In genomic region chr2:118301041-118301545, GRCm38 (mm10) we compare ENCODE assay signal across 25 mouse cellular contexts. TPM values are rescaled to one million over a fixed set of nuclear protein-coding genes. Genes with fewer than 3 reads are reported as not detected.
DNase-seq lines count a peak whose midpoint lies in the region; ATAC-seq and TF ChIP-seq lines count a peak whose summit lies in the region.
"Had no signal": no experiment of that assay in that cellular context is flagged by ENCODE, and none has a peak within 500 bp of the region (broad histone marks: within the 10 kb centered on the region; RNA-seq: fewer than 3 reads in every experiment).

No protein-coding gene starts in this region.

- no peak for TF ChIP-seq CTCF in hindbrain, postnatal 0 days (IDR thresholded peaks at IDR 0.05; ENCODE audit: low read depth)
- TF ChIP-seq CTCF in kidney, adult 2 months (conservative IDR thresholded peaks at IDR 0.05; ENCODE audit: insufficient read depth, insufficient read length, low read depth, low read length) = no peak

- 0 out of 2 replicates have a peak, but pooled peaks have one; percentile 27 for ATAC-seq in hindbrain, postnatal 0 days
- ATAC-seq in hindbrain, embryonic 16.5 days = no peak
- 0 out of 2 replicates have a peak, but pooled peaks have one; percentile 24 for ATAC-seq in kidney, embryonic 14.5 days (ENCODE audit: low FRiP score, low TSS enrichment)
- ATAC-seq in inflammation-experienced regulatory T-cells, adult 6 months = no peak
- ATAC-seq: activated CD4-positive, CD25-positive, alpha-beta regulatory T cell, adult 4 months; CD4-positive, CD25-positive, alpha-beta regulatory T cell, adult 4 months; forebrain, embryonic 13.5 days; forebrain, embryonic 15.5 days; Patski had no signal

- no peaks in the 10 kb centered on the region for H3K9me3 ChIP-seq in hindbrain, postnatal 0 days (ENCODE audit: low read length)
- no peaks in the 10 kb centered on the region for H3K9me3 ChIP-seq in hindbrain, embryonic 16.5 days (ENCODE audit: control insufficient read depth, low read length)
- no peaks in the 10 kb centered on the region for H3K9me3 ChIP-seq in kidney, embryonic 14.5 days (ENCODE audit: control insufficient read depth, low read length)
- H3K9me3 ChIP-seq: embryonic facial prominence, embryonic 10.5 days; embryonic facial prominence, embryonic 12.5 days; forebrain, embryonic 13.5 days; forebrain, embryonic 15.5 days; G1E had no signal

- H3K4me2 ChIP-seq in hindbrain, postnatal 0 days (ENCODE audit: low read depth, low read length) = no peak overlapping the region
- no peak overlapping the region for H3K4me2 ChIP-seq in hindbrain, embryonic 16.5 days (ENCODE audit: low read length)
- no peak overlapping the region for H3K4me2 ChIP-seq in kidney, embryonic 14.5 days (replicated peaks; ENCODE audit: low read depth, low read length)
- H3K4me2 ChIP-seq: embryonic facial prominence, embryonic 12.5 days; forebrain, embryonic 13.5 days; forebrain, embryonic 15.5 days had no signal

- H3K27ac ChIP-seq in hindbrain, postnatal 0 days = no peak overlapping the region
- H3K27ac ChIP-seq in hindbrain, embryonic 16.5 days (ENCODE audit: low read depth, low read length) = no peak overlapping the region
- no peak overlapping the region for H3K27ac ChIP-seq in kidney, embryonic 14.5 days (ENCODE audit: low read depth, low read length)
- no peak overlapping the region for H3K27ac ChIP-seq in kidney, adult 2 months (ENCODE audit: insufficient read depth, low read depth, low read length)
- H3K27ac ChIP-seq: embryonic facial prominence, embryonic 10.5 days; embryonic facial prominence, embryonic 12.5 days; forebrain, embryonic 13.5 days; forebrain, embryonic 15.5 days had no signal

- no peak for DNase-seq in hindbrain, postnatal 0 days (ENCODE audit: low spot score)
- DNase-seq in kidney, adult 2 months = no peak
- DNase-seq in A20 (ENCODE audit: low read depth, low spot score) = peak; percentile 85
- peak; percentile 63 for DNase-seq in splenic B cell, adult 2 months (ENCODE audit: low read depth, low spot score)
- DNase-seq: adrenal gland, adult 8-10 months; adrenal gland, postnatal 14 days; adrenal gland, postnatal 36 days; B cell, adult 2 months; cerebellum, adult 11-12 months; cerebellum, adult 2 months; cerebellum, adult 9-10 months; cerebellum, postnatal 10 days; cerebellum, postnatal 25 days had no signal

- no peaks in the 10 kb centered on the region for H3K4me1 ChIP-seq in hindbrain, postnatal 0 days (ENCODE audit: insufficient read depth, low read length)
- H3K4me1 ChIP-seq in hindbrain, embryonic 16.5 days (ENCODE audit: control insufficient read depth, insufficient read depth, low read depth, low read length) = no peaks in the 10 kb centered on the region
- H3K4me1 ChIP-seq in kidney, embryonic 14.5 days (ENCODE audit: control insufficient read depth, insufficient read depth, low read length) = no peaks in the 10 kb centered on the region
- H3K4me1 ChIP-seq in kidney, adult 2 months (ENCODE audit: control insufficient read depth, insufficient read depth, low read length) = no peaks in the 10 kb centered on the region
- H3K4me1 ChIP-seq: embryonic facial prominence, embryonic 10.5 days; embryonic facial prominence, embryonic 12.5 days; forebrain, embryonic 13.5 days; forebrain, embryonic 15.5 days had no signal

- no peak overlapping the region for H3K4me3 ChIP-seq in hindbrain, postnatal 0 days (ENCODE audit: low read length)
- H3K4me3 ChIP-seq in hindbrain, embryonic 16.5 days (ENCODE audit: low read length) = no peak overlapping the region
- no peak overlapping the region for H3K4me3 ChIP-seq in kidney, embryonic 14.5 days (ENCODE audit: low read length)
- H3K4me3 ChIP-seq in kidney, adult 2 months (ENCODE audit: insufficient read depth, low read depth, low read length) = no peak overlapping the region
- H3K4me3 ChIP-seq: embryonic facial prominence, embryonic 10.5 days; embryonic facial prominence, embryonic 12.5 days; forebrain, embryonic 13.5 days; forebrain, embryonic 15.5 days had no signal

- TF ChIP-seq POLR2A in kidney, adult 2 months (IDR thresholded peaks at IDR 0.05; ENCODE audit: low read depth, low read length) = no peak

- H3K9ac ChIP-seq in hindbrain, postnatal 0 days (replicated peaks; ENCODE audit: low read length) = no peak overlapping the region
- H3K9ac ChIP-seq in hindbrain, embryonic 16.5 days (ENCODE audit: low read depth, low read length) = no peak overlapping the region
- no peak overlapping the region for H3K9ac ChIP-seq in kidney, embryonic 14.5 days (ENCODE audit: low read depth, low read length)
- H3K9ac ChIP-seq: embryonic facial prominence, embryonic 12.5 days; forebrain, embryonic 13.5 days; forebrain, embryonic 15.5 days had no signal

- H3K27me3 ChIP-seq in hindbrain, postnatal 0 days (ENCODE audit: insufficient read depth, low read length) = no peaks in the 10 kb centered on the region
- no peaks in the 10 kb centered on the region for H3K27me3 ChIP-seq in hindbrain, embryonic 16.5 days (replicated peaks; ENCODE audit: control insufficient read depth, insufficient read depth, low read length)
- H3K27me3 ChIP-seq in kidney, embryonic 14.5 days (ENCODE audit: control insufficient read depth, insufficient read depth, low read length) = no peaks in the 10 kb centered on the region
- H3K27me3 ChIP-seq in kidney, adult 2 months (replicated peaks; ENCODE audit: control insufficient read depth, insufficient read depth, low read length) = no peaks in the 10 kb centered on the region
- H3K27me3 ChIP-seq in splenic B cell, adult 2 months (ENCODE audit: control insufficient read depth, insufficient read depth, low read length, poor library complexity, severe bottlenecking) = no peaks in the 10 kb centered on the region
- H3K27me3 ChIP-seq: CH12.LX; embryonic facial prominence, embryonic 12.5 days; forebrain, embryonic 13.5 days; forebrain, embryonic 15.5 days; Patski had no signal

- WGBS in hindbrain, postnatal 0 days = 64% methylated on average over 8 of the region's 8 CpGs
- WGBS in hindbrain, embryonic 16.5 days = 63% methylated on average over 8 of the region's 8 CpGs
- 61% methylated on average over 8 of the region's 8 CpGs for WGBS in kidney, embryonic 14.5 days
- 69% methylated on average over 8 of the region's 8 CpGs for WGBS in kidney, adult 2 months

- no peaks in the 10 kb centered on the region for H3K36me3 ChIP-seq in hindbrain, postnatal 0 days (ENCODE audit: insufficient read depth, low read length)
- no peaks in the 10 kb centered on the region for H3K36me3 ChIP-seq in hindbrain, embryonic 16.5 days (ENCODE audit: control insufficient read depth, insufficient read depth, low read length)
- H3K36me3 ChIP-seq in kidney, embryonic 14.5 days (ENCODE audit: control insufficient read depth, insufficient read depth, low read length) = no peaks in the 10 kb centered on the region
- H3K36me3 ChIP-seq in kidney, adult 2 months (ENCODE audit: control insufficient read depth, insufficient read depth, low read length) = no peaks in the 10 kb centered on the region
- no peaks in the 10 kb centered on the region for H3K36me3 ChIP-seq in splenic B cell, adult 2 months (ENCODE audit: control insufficient read depth, insufficient read depth, low read length, poor library complexity, severe bottlenecking)
- H3K36me3 ChIP-seq: embryonic facial prominence, embryonic 10.5 days; embryonic facial prominence, embryonic 12.5 days; forebrain, embryonic 15.5 days; G1E had no signal

RNA-seq across cellular contexts. Expression of gene Fsip1, which starts 44.3 kb away (rescaled TPM):
- 0.58 and 1.5 TPM in 2 replicates for total RNA-seq in hindbrain, postnatal 0 days (2014; rRNA removed)
- polyA plus RNA-seq in hindbrain, postnatal 0 days (2015; fragmentation: Nextera tagmentation; extraction: Ambion mirVana) = 3.7 and 3.9 TPM in 2 replicates
- 4.1 TPM in 2 replicates for polyA plus RNA-seq in hindbrain, embryonic 16.5 days (2015; fragmentation: Nextera tagmentation; extraction: Ambion mirVana)
- polyA plus RNA-seq in kidney, embryonic 14.5 days (2014; fragmentation: Nextera tagmentation; extraction: Ambion mirVana) = 1.3 and 1.7 TPM in 2 replicates
- 0.14 and 0.18 TPM in 2 replicates for polyA plus RNA-seq in kidney, adult 2 months (2012; rRNA removed)
- polyA plus RNA-seq in inflammation-experienced regulatory T-cells, adult 6 months (2017; shearing (Covaris generic)) = not detected
- polyA plus RNA-seq: activated CD4-positive, CD25-positive, alpha-beta regulatory T cell, adult 4 months; CD4-positive, CD25-positive, alpha-beta regulatory T cell, adult 4 months; G1E had no signal

Comparison
In these comparisons a context has a peak if more than half of its experiments do, and no peak if none do; other contexts are left out.
1. ATAC-seq: peak in hindbrain, postnatal 0 days (single experiment) and kidney, embryonic 14.5 days (single experiment); none in hindbrain, embryonic 16.5 days (single experiment) and inflammation-experienced regulatory T-cells, adult 6 months (single experiment).
2. DNase-seq: peak in A20 (single experiment) and splenic B cell, adult 2 months (single experiment); none in hindbrain, postnatal 0 days (single experiment) and kidney, adult 2 months (single experiment).